ENCODE assay signal across 8 mouse cellular contexts in the genomic region with DNA sequence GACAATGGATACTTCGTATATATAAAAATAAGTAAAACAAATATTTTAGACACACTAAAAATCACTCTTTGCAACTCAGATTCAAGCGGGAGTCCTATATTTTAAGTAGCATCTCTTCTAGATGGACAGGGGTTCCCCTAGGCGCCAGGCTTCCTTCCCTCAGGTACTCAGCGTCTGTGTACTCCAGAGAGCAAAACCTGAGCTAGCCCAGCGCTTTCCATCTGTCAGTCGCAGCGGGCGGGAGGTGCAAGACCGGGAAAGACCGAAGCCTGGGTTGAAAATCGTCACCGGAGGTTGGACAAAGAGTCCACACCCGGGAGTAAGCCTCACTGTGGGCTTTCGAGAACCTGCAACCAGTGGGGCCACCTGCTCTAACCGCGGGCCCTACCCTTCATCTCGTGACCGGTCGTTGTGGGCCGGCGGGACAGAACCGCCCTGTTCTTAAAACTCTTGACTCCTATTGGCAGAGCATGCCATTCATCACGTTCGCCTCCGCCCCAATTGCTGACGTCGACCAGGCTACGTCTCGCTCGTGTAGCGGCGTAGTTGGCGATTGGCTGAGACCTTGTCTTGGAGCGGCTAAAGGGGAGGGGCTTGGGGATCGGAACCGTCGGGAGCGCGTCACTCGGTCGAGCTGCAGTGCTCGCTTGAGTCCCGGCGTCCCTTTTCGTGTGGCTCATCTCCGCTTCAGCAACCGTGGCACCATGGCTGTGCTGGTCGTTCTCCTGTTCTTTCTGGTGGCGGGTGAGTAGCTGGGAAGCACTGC. TPM values are rescaled to one million over a fixed set of nuclear protein-coding genes. Genes with fewer than 3 reads are reported as not detected.
DNase-seq lines count a peak whose midpoint lies in the region; ATAC-seq and TF ChIP-seq lines count a peak whose summit lies in the region.

A gene (plus strand): TSS at position 610 of the 766 bp plus-strand sequence.

- ATAC-seq in cerebellum, adult (ENCODE audit: insufficient number of reproducible peaks, low FRiP score, low TSS enrichment): peak; percentile 100
- ATAC-seq in forebrain, embryonic 13.5 days: peak; percentile 100
- peak; percentile 99 for ATAC-seq in liver, postnatal 0 days
- peak; percentile 100 for ATAC-seq in neural tube, embryonic 14.5 days (ENCODE audit: low read depth)

- DNase-seq in heart, postnatal 10 days: peak; percentile 92 to 95
- peak; percentile 74 for DNase-seq in large intestine, adult 2 months (ENCODE audit: low read depth, low spot score)
- peak; percentile 93 for DNase-seq in liver, postnatal 0 days
- peak; percentile 89 for DNase-seq in testis, postnatal 10 days (ENCODE audit: low spot score)

- H3K4me3 ChIP-seq in ES-Bruce4 (ENCODE audit: low read depth, low read length): peak within 1 kb of the TSS; percentile 92
- peak within 1 kb of the TSS; percentile 69 for H3K4me3 ChIP-seq in forebrain, embryonic 13.5 days
- peak within 1 kb of the TSS; percentile 76 for H3K4me3 ChIP-seq in liver, postnatal 0 days (ENCODE audit: low read depth, low read length)
- peak within 1 kb of the TSS; percentile 59 for H3K4me3 ChIP-seq in neural tube, embryonic 14.5 days (ENCODE audit: low read depth, low read length)

- H3K9ac ChIP-seq in ES-Bruce4 (ENCODE audit: low read depth, poor library complexity, severe bottlenecking): peak within 1 kb of the TSS; percentile 94
- H3K9ac ChIP-seq in forebrain, embryonic 13.5 days: peak within 1 kb of the TSS; percentile 82
- peak within 1 kb of the TSS; percentile 82 for H3K9ac ChIP-seq in liver, postnatal 0 days (replicated peaks)
- peak within 1 kb of the TSS; percentile 70 for H3K9ac ChIP-seq in neural tube, embryonic 14.5 days (replicated peaks; ENCODE audit: low read depth, low read length)

- H3K36me3 ChIP-seq in ES-Bruce4 (ENCODE audit: control insufficient read depth, insufficient read depth, low read length, poor library complexity, severe bottlenecking): 0 out of 2 replicates have a peak, but pooled peaks cover 2% of the 10 kb centered on the region
- H3K36me3 ChIP-seq in forebrain, embryonic 13.5 days (ENCODE audit: poor library complexity, severe bottlenecking): no peaks in the 10 kb centered on the region
- no peaks in the 10 kb centered on the region for H3K36me3 ChIP-seq in liver, postnatal 0 days (replicated peaks; ENCODE audit: insufficient read depth, low read length)
- no peaks in the 10 kb centered on the region for H3K36me3 ChIP-seq in neural tube, embryonic 14.5 days (ENCODE audit: control insufficient read depth, insufficient read depth, low read length)

- TF ChIP-seq EP300 in ES-Bruce4 (IDR thresholded peaks at IDR 0.05; ENCODE audit: insufficient read depth, low read depth, low read length): no peak
- TF ChIP-seq EP300 in liver, postnatal 0 days (IDR thresholded peaks at IDR 0.05; ENCODE audit: low read depth): no peak

- no peaks in the 10 kb centered on the region for H3K27me3 ChIP-seq in ES-Bruce4 (ENCODE audit: control insufficient read depth, insufficient read depth, low read length, poor library complexity, severe bottlenecking)
- H3K27me3 ChIP-seq in forebrain, embryonic 13.5 days: no peaks in the 10 kb centered on the region
- H3K27me3 ChIP-seq in liver, postnatal 0 days (ENCODE audit: insufficient read depth, low read length): no peaks in the 10 kb centered on the region; the same call in 1 of the 2 replicates
- H3K27me3 ChIP-seq in neural tube, embryonic 14.5 days (ENCODE audit: control insufficient read depth, insufficient read depth, low read length): no peaks in the 10 kb centered on the region

- TF ChIP-seq POLR2A in ES-Bruce4 (IDR thresholded peaks at IDR 0.05; ENCODE audit: insufficient read depth, low read length): peak; percentile 83

- H3K4me2 ChIP-seq in forebrain, embryonic 13.5 days: peak within 1 kb of the TSS; percentile 55
- peak within 1 kb of the TSS; percentile 78 for H3K4me2 ChIP-seq in liver, postnatal 0 days (ENCODE audit: low read depth, low read length)
- peak within 1 kb of the TSS; percentile 42 for H3K4me2 ChIP-seq in neural tube, embryonic 14.5 days (ENCODE audit: low read depth, low read length)

- H3K27ac ChIP-seq in ES-Bruce4 (ENCODE audit: insufficient read depth, low read length): peak within 1 kb of the TSS; percentile 63; the same call in 1 of the 2 replicates
- peak within 1 kb of the TSS; percentile 89 for H3K27ac ChIP-seq in forebrain, embryonic 13.5 days
- H3K27ac ChIP-seq in liver, postnatal 0 days (ENCODE audit: low read depth): peak within 1 kb of the TSS; percentile 84
- H3K27ac ChIP-seq in neural tube, embryonic 14.5 days (ENCODE audit: low read depth, low read length): peak within 1 kb of the TSS; percentile 92

- H3K9me3 ChIP-seq in ES-Bruce4 (replicated peaks; ENCODE audit: control insufficient read depth, insufficient read depth, low read length, poor library complexity, severe bottlenecking): no peaks in the 10 kb centered on the region
- no peaks in the 10 kb centered on the region for H3K9me3 ChIP-seq in forebrain, embryonic 13.5 days (replicated peaks)
- no peaks in the 10 kb centered on the region for H3K9me3 ChIP-seq in liver, postnatal 0 days (ENCODE audit: low read length)
- H3K9me3 ChIP-seq in neural tube, embryonic 14.5 days (ENCODE audit: control insufficient read depth, low read length): no peaks in the 10 kb centered on the region

- H3K4me1 ChIP-seq in ES-Bruce4 (ENCODE audit: control insufficient read depth, insufficient read depth, low read length): no peaks in the 10 kb centered on the region
- H3K4me1 ChIP-seq in forebrain, embryonic 13.5 days: peaks cover 13% of the 10 kb centered on the region
- no peaks in the 10 kb centered on the region for H3K4me1 ChIP-seq in liver, postnatal 0 days (ENCODE audit: insufficient read depth)
- no peaks in the 10 kb centered on the region for H3K4me1 ChIP-seq in neural tube, embryonic 14.5 days (ENCODE audit: control insufficient read depth, insufficient read depth, low read length)

- 18% methylated on average over 49 of the region's 49 CpGs for WGBS in forebrain, embryonic 13.5 days
- WGBS in large intestine, adult 2 months: 21% methylated on average over 49 of the region's 49 CpGs
- WGBS in liver, postnatal 0 days (ENCODE audit: insufficient replicate concordance): 11% methylated on average over 49 of the region's 49 CpGs
- WGBS in neural tube, embryonic 14.5 days: 22% methylated on average over 48 of the region's 49 CpGs

- intact Hi-C loops in heart, postnatal 10 days (cut with DNase I): no loop called here

- no peak for TF ChIP-seq CTCF in ES-Bruce4 (IDR thresholded peaks at IDR 0.05; ENCODE audit: low read depth, low read length)
- no peak for TF ChIP-seq CTCF in liver, postnatal 0 days (IDR thresholded peaks at IDR 0.05; ENCODE audit: low read depth)

RNA-seq across cellular contexts. Expression of the gene that starts here (rescaled TPM):
- polyA plus RNA-seq in ES-Bruce4 (2011; ENCODE audit: insufficient read depth, insufficient read length, low read depth, missing spikeins): 52.9 and 55.4 TPM in 2 replicates
- 117 and 123 TPM in 2 replicates for polyA plus RNA-seq in forebrain, embryonic 13.5 days (2015; fragmentation: Nextera tagmentation; extraction: Ambion mirVana)
- 10 to 100 TPM; 28.5 to 28.8 TPM for total RNA-seq in heart, postnatal 10 days (2021)
- 32.3 and 34.6 TPM in 2 replicates for polyA plus RNA-seq in large intestine, adult 2 months (2012; rRNA removed)
- 59.7 and 64.0 TPM in 2 replicates for polyA plus RNA-seq in liver, postnatal 0 days (2015; fragmentation: Nextera tagmentation; extraction: Ambion mirVana)
- 209 and 238 TPM in 2 replicates for polyA plus RNA-seq in neural tube, embryonic 14.5 days (2014; fragmentation: Nextera tagmentation; extraction: Ambion mirVana)

Comparison
In these comparisons a context has a peak if more than half of its experiments do, and no peak if none do; other contexts are left out.
1. Peak in every context shown above with its lines: DNase-seq, ATAC-seq, H3K4me3 ChIP-seq and H3K27ac ChIP-seq.